Mouse (Mus musculus) lung, postnatal 0 days (tissue): ENCODE results near the gene Mylk.

ENCODE experiments used
- CTCF ChIP-seq: IDR thresholded peaks from 2 replicates; pipeline ENCODE4 v1.5.1; 2016; ENCODE audit warnings: antibody characterized with exemption, mild to moderate bottlenecking
- EP300 ChIP-seq: IDR thresholded peaks from 2 replicates; pipeline ENCODE4 v1.6.1; 2016; ENCODE audit warnings: antibody characterized with exemption, mild to moderate bottlenecking, control low read depth

GRCm38 (mm10) chr16:34847638-34848037, 102.6 kb downstream of the Mylk start:
- TF ChIP-seq CTCF: no peak
- 0 out of 2 replicates have a peak, but pooled peaks have one; percentile 37 for TF ChIP-seq EP300
